Mouse (Mus musculus): ENCODE results near the gene B4galt4.

DNA sequence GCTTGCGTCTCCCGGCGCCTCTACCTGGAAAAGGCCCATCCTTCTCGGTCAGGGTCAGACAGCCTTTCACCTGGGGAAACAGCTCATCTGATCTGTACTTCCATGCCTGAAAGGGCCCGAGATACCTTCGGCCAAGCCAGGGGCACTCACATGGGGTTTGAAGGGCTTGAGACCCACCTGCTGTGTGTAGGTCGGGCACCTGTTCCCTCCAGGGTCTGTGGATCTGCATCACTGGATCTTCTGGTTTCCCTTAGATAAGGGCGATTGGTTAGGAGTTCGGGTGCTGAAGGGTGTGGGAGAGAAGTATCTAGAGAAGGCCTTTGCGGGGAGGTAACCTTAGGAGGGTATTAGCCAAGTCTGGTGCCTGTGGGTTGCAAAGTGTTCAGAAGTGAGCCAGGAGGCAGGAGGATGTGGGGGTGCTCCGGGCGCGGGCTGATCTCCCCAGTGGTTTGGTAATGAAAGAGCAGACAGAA is 631 bp downstream of the B4galt4 start:
- TF ChIP-seq CTCF (IDR thresholded peaks at IDR 0.05; ENCODE audit: low read depth) (no peak), EP300 (optimal IDR thresholded peaks at IDR 0.05) (no peak)

All from stomach, postnatal 0 days (tissue).